Mouse (Mus musculus) CH12.LX (cell line): ENCODE data around the gene Akirin2.

Experiments used
- BHLHE40 ChIP-seq: IDR thresholded peaks from 2 replicates; pipeline ENCODE4 v1.6.1; 2011; ENCODE audit warnings: mild to moderate bottlenecking, low read depth, low read length, improper control_type of control experiment
- CTCF ChIP-seq, 2 experiments: IDR thresholded peaks in 1 of 2; conservative IDR thresholded peaks in 1 of 2; 2 replicates each; pipeline ENCODE4 v1.5.1; 2011 to 2012; ENCODE audit warnings: low read depth in 2 of 2, low read length in 2 of 2, improper control_type of control experiment in 1 of 2, inconsistent platforms in 1 of 2, mild to moderate bottlenecking in 1 of 2, moderate library complexity in 1 of 2
- POLR2A ChIP-seq: IDR thresholded peaks from 2 replicates; pipeline ENCODE4 v1.6.1; 2011; ENCODE audit warnings: low read depth, mild to moderate bottlenecking, improper control_type of control experiment, low read length
- POLR2AphosphoS2 ChIP-seq: IDR thresholded peaks from 2 replicates; pipeline ENCODE4 v1.6.1; 2011; ENCODE audit warnings: low read depth, low read length, improper control_type of control experiment
- TCF12 ChIP-seq: IDR thresholded peaks from 2 replicates; pipeline ENCODE4 v1.6.1; 2014; ENCODE audit warnings: low read depth, mild to moderate bottlenecking, inconsistent platforms, low read length, improper control_type of control experiment
- USF1 ChIP-seq: IDR thresholded peaks from 2 replicates; pipeline ENCODE4 v1.6.1; 2014; ENCODE audit warnings: low read depth, mild to moderate bottlenecking, inconsistent platforms, low read length, improper control_type of control experiment
- USF2 ChIP-seq: conservative IDR thresholded peaks from 2 replicates; pipeline ENCODE4 v1.6.1; 2011; ENCODE audit warnings: low read depth, low read length, improper control_type of control experiment
- ZNF384 ChIP-seq: IDR thresholded peaks from 2 replicates; pipeline ENCODE4 v1.6.1; 2012; ENCODE audit warnings: low read depth, low read length, improper control_type of control experiment, inconsistent platforms

GRCm38 (mm10) chr4:34577028-34577427 lies 26.3 kb downstream of the Akirin2 start:
- TF ChIP-seq CTCF (conservative IDR thresholded peaks at IDR 0.05 in 1 of 2, IDR thresholded peaks at IDR 0.05 in 1 of 2; ENCODE audit: low read depth in 2 of 2, low read length in 2 of 2) (peak in 1 of 2 experiments; percentile 50; a peak in 2 of 4 replicates), POLR2AphosphoS2 (no peak; the same call in 1 of the 2 replicates), USF1 (no peak), TCF12 (no peak), ZNF384 (no peak), POLR2A (no peak), BHLHE40 (no peak), USF2 (no peak)
